Mouse (Mus musculus) urinary bladder, adult 2 months (tissue): ENCODE results near the gene Ssbp3. TPM values are rescaled to one million over a fixed set of nuclear protein-coding genes. Genes with fewer than 3 reads are reported as not detected.

Experiments used
- DNase-seq: peaks from one replicate; pipeline ENCODE4 v3.0.0; 2022; ENCODE audit warnings: low spot score
- polyA plus RNA-seq: library from polyadenylated mRNA; depleted of rRNA; stranded (reverse); fragments of >200 nt; gene quantifications from 2 replicates; pipeline ENCODE4 v1.2.3, GENCODE M21; 2012

The Ssbp3 gene
- polyA plus RNA-seq, 1 experiment, result 59.0 TPM

GRCm38 (mm10) chr4:106985899-106986832, 75.7 kb downstream of the Ssbp3 start:
- no peak for DNase-seq

- DNase-seq, result peak; percentile 52
These were observed 77.3 kb downstream of the Ssbp3 start for GRCm38 (mm10) chr4:106987725-106988364.

- no peak for DNase-seq
These were observed 78.4 kb downstream of the Ssbp3 start for GRCm38 (mm10) chr4:106988886-106989225.

- no peak for DNase-seq
These were observed 78.9 kb downstream of the Ssbp3 start for GRCm38 (mm10) chr4:106989226-106989983.

- no peak for DNase-seq
These were observed 82.6 kb downstream of the Ssbp3 start for GRCm38 (mm10) chr4:106993053-106993452.

- no peak for DNase-seq
These were observed 83.8 kb downstream of the Ssbp3 start for GRCm38 (mm10) chr4:106994252-106994651.

- DNase-seq, result no peak
These were observed 84.6 kb downstream of the Ssbp3 start for GRCm38 (mm10) chr4:106995069-106995468.

GRCm38 (mm10) chr4:106995513-106995912, 85.0 kb downstream of the Ssbp3 start:
- DNase-seq, result no peak

- no peak for DNase-seq
These were observed 86.0 kb downstream of the Ssbp3 start for GRCm38 (mm10) chr4:106996305-106997076.

- DNase-seq, result no peak
These were observed 90.8 kb downstream of the Ssbp3 start for GRCm38 (mm10) chr4:107001259-107001810.

GRCm38 (mm10) chr4:107001916-107002488, 91.5 kb downstream of the Ssbp3 start:
- DNase-seq, result no peak

- DNase-seq, result no peak
These were observed 92.1 kb downstream of the Ssbp3 start for GRCm38 (mm10) chr4:107002517-107003165.

- DNase-seq, result no peak
These were observed 92.7 kb downstream of the Ssbp3 start for GRCm38 (mm10) chr4:107003199-107003598.

GRCm38 (mm10) chr4:107003786-107004185, 93.3 kb downstream of the Ssbp3 start:
- no peak for DNase-seq

GRCm38 (mm10) chr4:107004346-107004745, 93.8 kb downstream of the Ssbp3 start:
- DNase-seq, result no peak

- DNase-seq, result no peak
These were observed 94.7 kb downstream of the Ssbp3 start for GRCm38 (mm10) chr4:107005166-107005565.

- DNase-seq, result no peak
These were observed 95.7 kb downstream of the Ssbp3 start for GRCm38 (mm10) chr4:107006229-107006628.

- no peak for DNase-seq
These were observed 96.3 kb downstream of the Ssbp3 start for GRCm38 (mm10) chr4:107006807-107007206.

- DNase-seq, result no peak
These were observed 96.9 kb downstream of the Ssbp3 start for GRCm38 (mm10) chr4:107007359-107007758.

GRCm38 (mm10) chr4:107008161-107008560, 97.7 kb downstream of the Ssbp3 start:
- no peak for DNase-seq
